Mouse (Mus musculus): Measurements from ENCODE around the gene Slc2a2. TPM values are rescaled to one million over a fixed set of nuclear protein-coding genes. Genes with fewer than 3 reads are reported as not detected.

Slc2a2 gene
- total RNA-seq, 2 experiments from 2014 or later = 0.09 TPM; not detected in 1

Other genes starting within 250 kb of the Slc2a2 start
- gene Eif5a2, start 83.4 kb downstream of the Slc2a2 start, total RNA-seq (2014; fragmentation: Nextera tagmentation) = 0.67 and 0.87 TPM in 2 replicates
- 0.38 and 1.2 TPM in 2 replicates for gene Eif5a2, start 83.4 kb downstream of the Slc2a2 start, total RNA-seq (2017)
- gene Rpl22l1, start 107.5 kb downstream of the Slc2a2 start, total RNA-seq (2014; fragmentation: Nextera tagmentation) = 1,279 and 1,311 TPM in 2 replicates
- gene Rpl22l1, start 107.5 kb downstream of the Slc2a2 start, total RNA-seq (2017) = 97.2 and 144 TPM in 2 replicates
- gene Gm1527, start 194.7 kb downstream of the Slc2a2 start, total RNA-seq (2014; fragmentation: Nextera tagmentation) = not detected in 2 replicates
- gene Gm1527, start 194.7 kb downstream of the Slc2a2 start, total RNA-seq (2017) = not detected in 2 replicates